Mouse (Mus musculus): ENCODE measurements around the gene Adamtsl1. TPM values are rescaled to one million over a fixed set of nuclear protein-coding genes. Genes with fewer than 3 reads are reported as not detected.

The Adamtsl1 gene
- polyA plus RNA-seq, 1 experiment, result 1.1 TPM

- no peak overlapping the region for H3K4me3 ChIP-seq (ENCODE audit: control insufficient read depth, insufficient read depth, low read length)
- H3K27ac ChIP-seq (ENCODE audit: control insufficient read depth, insufficient read depth, low read length), result no peak overlapping the region
- TF ChIP-seq CTCF (IDR thresholded peaks at IDR 0.05; ENCODE audit: borderline replicate concordance, control insufficient read depth, extremely low read depth, insufficient read depth, low read length, poor library complexity) (no peak), POLR2A (IDR thresholded peaks at IDR 0.05; ENCODE audit: control insufficient read depth, extremely low read depth, insufficient read depth, low read length, poor library complexity) (no peak)
- no peaks in the 10 kb centered on the region for H3K36me3 ChIP-seq (ENCODE audit: control insufficient read depth, insufficient read depth, low read length)
- WGBS, result 85% methylated on average over 3 of the region's 3 CpGs
- no peaks in the 10 kb centered on the region for H3K4me1 ChIP-seq (replicated peaks; ENCODE audit: control insufficient read depth, insufficient read depth, low read length)
- H3K27me3 ChIP-seq (ENCODE audit: control insufficient read depth, insufficient read depth, low read length), result no peaks in the 10 kb centered on the region
- no peak for DNase-seq
These were observed 105.3 kb downstream of the Adamtsl1 start for GRCm38 (mm10) chr4:85619261-85619660.

GRCm38 (mm10) chr4:85629381-85629780, 115.4 kb downstream of the Adamtsl1 start:
- Histone ChIP-seq H3K4me3 (ENCODE audit: control insufficient read depth, insufficient read depth, low read length) (no peak overlapping the region), H3K36me3 (ENCODE audit: control insufficient read depth, insufficient read depth, low read length) (no peaks in the 10 kb centered on the region), H3K27me3 (ENCODE audit: control insufficient read depth, insufficient read depth, low read length) (no peaks in the 10 kb centered on the region), H3K27ac (ENCODE audit: control insufficient read depth, insufficient read depth, low read length) (no peak overlapping the region), H3K4me1 (replicated peaks; ENCODE audit: control insufficient read depth, insufficient read depth, low read length) (no peaks in the 10 kb centered on the region)
- 93% methylated on average over 7 of the region's 7 CpGs for WGBS
- DNase-seq, result no peak
- TF ChIP-seq CTCF (IDR thresholded peaks at IDR 0.05; ENCODE audit: borderline replicate concordance, control insufficient read depth, extremely low read depth, insufficient read depth, low read length, poor library complexity) (no peak), POLR2A (IDR thresholded peaks at IDR 0.05; ENCODE audit: control insufficient read depth, extremely low read depth, insufficient read depth, low read length, poor library complexity) (no peak)

GRCm38 (mm10) chr4:85669271-85669670, 155.3 kb downstream of the Adamtsl1 start:
- TF ChIP-seq POLR2A (IDR thresholded peaks at IDR 0.05; ENCODE audit: control insufficient read depth, extremely low read depth, insufficient read depth, low read length, poor library complexity) (no peak), CTCF (IDR thresholded peaks at IDR 0.05; ENCODE audit: borderline replicate concordance, control insufficient read depth, extremely low read depth, insufficient read depth, low read length, poor library complexity) (no peak)
- no peaks in the 10 kb centered on the region for H3K27me3 ChIP-seq (ENCODE audit: control insufficient read depth, insufficient read depth, low read length)
- no peak overlapping the region for H3K4me3 ChIP-seq (ENCODE audit: control insufficient read depth, insufficient read depth, low read length)
- no peaks in the 10 kb centered on the region for H3K36me3 ChIP-seq (ENCODE audit: control insufficient read depth, insufficient read depth, low read length)
- no peak overlapping the region for H3K27ac ChIP-seq (ENCODE audit: control insufficient read depth, insufficient read depth, low read length)
- 94% methylated on average over 5 of the region's 5 CpGs for WGBS
- H3K4me1 ChIP-seq (replicated peaks; ENCODE audit: control insufficient read depth, insufficient read depth, low read length), result no peaks in the 10 kb centered on the region
- no peak for DNase-seq

- H3K27me3 ChIP-seq (ENCODE audit: control insufficient read depth, insufficient read depth, low read length), result no peaks in the 10 kb centered on the region
- WGBS, result 20% methylated on average over 1 of the region's 1 CpGs
- no peaks in the 10 kb centered on the region for H3K4me1 ChIP-seq (replicated peaks; ENCODE audit: control insufficient read depth, insufficient read depth, low read length)
- no peak overlapping the region for H3K4me3 ChIP-seq (ENCODE audit: control insufficient read depth, insufficient read depth, low read length)
- DNase-seq, result no peak
- no peak overlapping the region for H3K27ac ChIP-seq (ENCODE audit: control insufficient read depth, insufficient read depth, low read length)
- no peaks in the 10 kb centered on the region for H3K36me3 ChIP-seq (ENCODE audit: control insufficient read depth, insufficient read depth, low read length)
- no peak for TF ChIP-seq POLR2A (IDR thresholded peaks at IDR 0.05; ENCODE audit: control insufficient read depth, extremely low read depth, insufficient read depth, low read length, poor library complexity)
- TF ChIP-seq CTCF (IDR thresholded peaks at IDR 0.05; ENCODE audit: borderline replicate concordance, control insufficient read depth, extremely low read depth, insufficient read depth, low read length, poor library complexity), result no peak
These were observed 155.8 kb downstream of the Adamtsl1 start for GRCm38 (mm10) chr4:85669735-85670134.

- Histone ChIP-seq H3K27ac (ENCODE audit: control insufficient read depth, insufficient read depth, low read length) (no peak overlapping the region), H3K36me3 (ENCODE audit: control insufficient read depth, insufficient read depth, low read length) (no peaks in the 10 kb centered on the region), H3K27me3 (ENCODE audit: control insufficient read depth, insufficient read depth, low read length) (no peaks in the 10 kb centered on the region), H3K4me3 (ENCODE audit: control insufficient read depth, insufficient read depth, low read length) (no peak overlapping the region), H3K4me1 (replicated peaks; ENCODE audit: control insufficient read depth, insufficient read depth, low read length) (no peaks in the 10 kb centered on the region)
- TF ChIP-seq CTCF (IDR thresholded peaks at IDR 0.05; ENCODE audit: borderline replicate concordance, control insufficient read depth, extremely low read depth, insufficient read depth, low read length, poor library complexity), result no peak
- no peak for TF ChIP-seq POLR2A (IDR thresholded peaks at IDR 0.05; ENCODE audit: control insufficient read depth, extremely low read depth, insufficient read depth, low read length, poor library complexity)
- no peak for DNase-seq
- WGBS, result 70% methylated on average over 4 of the region's 4 CpGs
These were observed 158.3 kb downstream of the Adamtsl1 start for GRCm38 (mm10) chr4:85672290-85672689.

GRCm38 (mm10) chr4:85677621-85678020, 163.6 kb downstream of the Adamtsl1 start:
- 53% methylated on average over 1 of the region's 1 CpGs for WGBS
- TF ChIP-seq POLR2A (IDR thresholded peaks at IDR 0.05; ENCODE audit: control insufficient read depth, extremely low read depth, insufficient read depth, low read length, poor library complexity) (no peak), CTCF (IDR thresholded peaks at IDR 0.05; ENCODE audit: borderline replicate concordance, control insufficient read depth, extremely low read depth, insufficient read depth, low read length, poor library complexity) (no peak)
- no peak overlapping the region for H3K4me3 ChIP-seq (ENCODE audit: control insufficient read depth, insufficient read depth, low read length)
- no peaks in the 10 kb centered on the region for H3K27me3 ChIP-seq (ENCODE audit: control insufficient read depth, insufficient read depth, low read length)
- H3K27ac ChIP-seq (ENCODE audit: control insufficient read depth, insufficient read depth, low read length), result no peak overlapping the region
- DNase-seq, result no peak
- H3K36me3 ChIP-seq (ENCODE audit: control insufficient read depth, insufficient read depth, low read length), result no peaks in the 10 kb centered on the region
- no peaks in the 10 kb centered on the region for H3K4me1 ChIP-seq (replicated peaks; ENCODE audit: control insufficient read depth, insufficient read depth, low read length)

GRCm38 (mm10) chr4:85686160-85686559, 172.2 kb downstream of the Adamtsl1 start:
- Histone ChIP-seq H3K4me3 (ENCODE audit: control insufficient read depth, insufficient read depth, low read length) (no peak overlapping the region), H3K36me3 (ENCODE audit: control insufficient read depth, insufficient read depth, low read length) (no peaks in the 10 kb centered on the region), H3K27ac (ENCODE audit: control insufficient read depth, insufficient read depth, low read length) (no peak overlapping the region), H3K27me3 (ENCODE audit: control insufficient read depth, insufficient read depth, low read length) (no peaks in the 10 kb centered on the region), H3K4me1 (replicated peaks; ENCODE audit: control insufficient read depth, insufficient read depth, low read length) (no peaks in the 10 kb centered on the region)
- 90% methylated on average over 4 of the region's 4 CpGs for WGBS
- no peak for DNase-seq
- no peak for TF ChIP-seq CTCF (IDR thresholded peaks at IDR 0.05; ENCODE audit: borderline replicate concordance, control insufficient read depth, extremely low read depth, insufficient read depth, low read length, poor library complexity)

Data from thymus, adult 2 months (tissue).